Mouse (Mus musculus): ENCODE measurements around the gene Apln. TPM values are rescaled to one million over a fixed set of nuclear protein-coding genes. Genes with fewer than 3 reads are reported as not detected.

Gene Apln
- polyA plus RNA-seq, 1 experiment = not detected

DNA sequence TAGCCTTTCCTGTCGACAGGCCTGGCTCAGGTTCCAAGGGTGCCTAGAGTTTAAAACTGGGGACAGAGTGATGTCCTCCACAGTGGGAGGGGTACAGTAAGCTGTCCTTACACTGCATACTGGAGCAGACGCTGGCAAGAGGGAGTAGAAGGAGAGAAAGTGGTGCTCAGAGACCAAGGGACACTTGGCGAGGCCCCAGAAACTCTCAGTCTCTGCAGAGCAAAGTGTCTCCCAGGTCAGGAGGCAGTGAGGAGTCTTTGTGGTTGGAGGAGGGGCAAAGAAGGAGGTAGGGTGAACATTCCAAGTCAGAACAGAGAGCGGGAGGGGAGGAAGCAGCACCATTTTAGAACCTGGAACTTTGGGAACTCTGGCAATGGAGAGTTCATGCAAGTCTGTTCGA, 2.8 kb downstream of the Apln start:
- no peak overlapping the region for H3K4me3 ChIP-seq (ENCODE audit: insufficient read depth, low read depth, low read length)
- no peak for TF ChIP-seq CTCF (IDR thresholded peaks at IDR 0.05; ENCODE audit: insufficient read depth, low read depth, low read length)
- TF ChIP-seq POLR2A (IDR thresholded peaks at IDR 0.05; ENCODE audit: insufficient read depth, low read depth, low read length) = no peak
- no peak overlapping the region for H3K27ac ChIP-seq (ENCODE audit: insufficient read depth, low read depth, low read length)
- WGBS = 76% methylated on average over 5 of the region's 5 CpGs
- peaks cover 15% of the 10 kb centered on the region for H3K4me1 ChIP-seq (ENCODE audit: control insufficient read depth, insufficient read depth, low read length)

DNA sequence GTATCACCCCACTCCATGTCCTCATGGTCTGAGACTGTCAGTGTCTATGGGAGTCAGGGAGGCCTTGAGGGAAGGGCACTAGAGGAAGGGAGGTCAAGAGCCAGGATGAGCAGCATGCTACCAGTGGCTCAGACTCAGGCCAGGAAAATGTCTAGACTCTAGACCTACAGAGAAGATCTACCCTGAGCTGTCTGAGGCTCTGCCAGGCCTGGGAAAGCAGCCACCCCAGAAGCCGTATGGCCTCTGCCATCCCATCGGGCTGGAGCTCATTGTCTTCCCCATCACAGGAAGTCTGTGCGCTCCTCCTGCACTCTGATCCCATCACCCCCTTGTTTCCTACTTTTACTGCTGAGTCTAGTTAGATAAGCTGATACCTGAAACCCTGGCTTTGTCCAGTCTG, 4.1 kb downstream of the Apln start:
- no peak for TF ChIP-seq CTCF (IDR thresholded peaks at IDR 0.05; ENCODE audit: insufficient read depth, low read depth, low read length)
- no peak for TF ChIP-seq POLR2A (IDR thresholded peaks at IDR 0.05; ENCODE audit: insufficient read depth, low read depth, low read length)
- 77% methylated on average over 3 of the region's 3 CpGs for WGBS
- Histone ChIP-seq H3K4me1 (ENCODE audit: control insufficient read depth, insufficient read depth, low read length) (peaks cover 18% of the 10 kb centered on the region), H3K4me3 (ENCODE audit: insufficient read depth, low read depth, low read length) (no peak overlapping the region), H3K27ac (ENCODE audit: insufficient read depth, low read depth, low read length) (no peak overlapping the region)

DNA sequence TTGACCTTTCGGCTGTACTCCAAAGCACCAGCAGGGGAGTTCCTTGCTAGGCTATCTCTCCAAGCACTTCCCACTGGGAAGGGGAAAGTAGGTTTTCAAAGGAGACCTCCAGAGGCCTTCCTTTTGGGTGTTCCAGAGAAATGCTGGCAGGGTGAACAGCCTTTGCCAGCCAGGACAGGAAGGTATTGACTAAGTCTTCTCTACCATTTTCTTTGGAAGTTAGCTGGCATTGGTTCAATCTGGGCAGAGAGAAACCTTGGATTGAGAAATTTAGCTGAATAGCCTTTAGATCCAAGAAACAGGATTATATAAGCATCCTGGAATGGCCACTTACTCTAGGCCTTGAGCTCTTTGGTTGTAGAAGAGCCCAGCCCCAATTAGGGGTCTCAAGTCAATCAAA, 11.8 kb downstream of the Apln start:
- no peak for TF ChIP-seq POLR2A (IDR thresholded peaks at IDR 0.05; ENCODE audit: insufficient read depth, low read depth, low read length)
- no peak for TF ChIP-seq CTCF (IDR thresholded peaks at IDR 0.05; ENCODE audit: insufficient read depth, low read depth, low read length)
- peaks cover 9% of the 10 kb centered on the region for H3K4me1 ChIP-seq (ENCODE audit: control insufficient read depth, insufficient read depth, low read length)
- WGBS = 81% methylated on average over 1 of the region's 1 CpGs
- H3K4me3 ChIP-seq (ENCODE audit: insufficient read depth, low read depth, low read length) = no peak overlapping the region
- H3K27ac ChIP-seq (ENCODE audit: insufficient read depth, low read depth, low read length) = no peak overlapping the region

DNA sequence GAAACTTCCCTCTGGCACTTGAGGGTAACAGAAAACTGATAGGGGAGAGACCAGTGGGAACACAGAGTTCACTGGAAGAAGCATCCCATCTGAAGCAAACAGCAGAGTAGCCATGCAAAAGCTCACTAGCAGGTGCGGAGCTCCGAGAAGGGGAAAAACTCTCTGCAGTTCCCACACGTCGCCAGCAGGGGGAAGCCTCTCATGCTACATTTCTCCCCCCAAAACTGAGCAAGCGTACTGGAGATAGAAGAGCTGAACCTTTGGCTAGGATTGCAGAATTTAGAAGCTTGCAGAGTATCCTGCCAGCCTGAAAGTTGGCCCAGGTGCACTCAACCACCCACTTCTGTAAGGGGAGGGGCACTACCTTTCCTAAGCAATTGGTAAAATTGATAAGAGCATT, 14.7 kb downstream of the Apln start:
- TF ChIP-seq POLR2A (IDR thresholded peaks at IDR 0.05; ENCODE audit: insufficient read depth, low read depth, low read length) (no peak), CTCF (IDR thresholded peaks at IDR 0.05; ENCODE audit: insufficient read depth, low read depth, low read length) (peak; percentile 51)
- Histone ChIP-seq H3K27ac (ENCODE audit: insufficient read depth, low read depth, low read length) (no peak overlapping the region), H3K4me1 (ENCODE audit: control insufficient read depth, insufficient read depth, low read length) (peaks cover 6% of the 10 kb centered on the region; the same call in 1 of the 2 replicates), H3K4me3 (ENCODE audit: insufficient read depth, low read depth, low read length) (no peak overlapping the region)
- 11% methylated on average over 5 of the region's 5 CpGs for WGBS

DNA sequence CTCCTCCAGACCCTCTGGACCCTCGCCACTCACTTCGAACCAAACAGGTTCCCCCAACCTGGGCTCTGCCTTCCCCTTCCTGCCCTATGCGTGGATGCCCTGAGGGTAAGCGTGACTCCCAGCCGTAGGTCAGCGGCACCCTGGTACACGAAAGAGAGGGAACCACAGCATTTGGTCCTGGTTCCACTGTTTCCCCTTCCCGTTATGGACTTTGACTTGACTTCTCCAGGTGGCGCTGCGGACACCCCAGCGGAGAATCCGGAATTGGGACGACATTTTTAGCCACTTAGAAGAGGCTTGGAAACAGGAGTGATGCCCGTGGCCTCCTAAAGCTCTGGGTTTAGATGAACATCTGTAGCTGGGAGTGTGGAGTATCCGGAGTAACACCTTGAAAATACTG, 15.3 kb downstream of the Apln start:
- TF ChIP-seq POLR2A (IDR thresholded peaks at IDR 0.05; ENCODE audit: insufficient read depth, low read depth, low read length) = no peak
- no peak for TF ChIP-seq CTCF (IDR thresholded peaks at IDR 0.05; ENCODE audit: insufficient read depth, low read depth, low read length)
- Histone ChIP-seq H3K4me1 (ENCODE audit: control insufficient read depth, insufficient read depth, low read length) (peaks cover 6% of the 10 kb centered on the region; the same call in 1 of the 2 replicates), H3K4me3 (ENCODE audit: insufficient read depth, low read depth, low read length) (no peak overlapping the region), H3K27ac (ENCODE audit: insufficient read depth, low read depth, low read length) (no peak overlapping the region)
- 57% methylated on average over 15 of the region's 15 CpGs for WGBS

DNA sequence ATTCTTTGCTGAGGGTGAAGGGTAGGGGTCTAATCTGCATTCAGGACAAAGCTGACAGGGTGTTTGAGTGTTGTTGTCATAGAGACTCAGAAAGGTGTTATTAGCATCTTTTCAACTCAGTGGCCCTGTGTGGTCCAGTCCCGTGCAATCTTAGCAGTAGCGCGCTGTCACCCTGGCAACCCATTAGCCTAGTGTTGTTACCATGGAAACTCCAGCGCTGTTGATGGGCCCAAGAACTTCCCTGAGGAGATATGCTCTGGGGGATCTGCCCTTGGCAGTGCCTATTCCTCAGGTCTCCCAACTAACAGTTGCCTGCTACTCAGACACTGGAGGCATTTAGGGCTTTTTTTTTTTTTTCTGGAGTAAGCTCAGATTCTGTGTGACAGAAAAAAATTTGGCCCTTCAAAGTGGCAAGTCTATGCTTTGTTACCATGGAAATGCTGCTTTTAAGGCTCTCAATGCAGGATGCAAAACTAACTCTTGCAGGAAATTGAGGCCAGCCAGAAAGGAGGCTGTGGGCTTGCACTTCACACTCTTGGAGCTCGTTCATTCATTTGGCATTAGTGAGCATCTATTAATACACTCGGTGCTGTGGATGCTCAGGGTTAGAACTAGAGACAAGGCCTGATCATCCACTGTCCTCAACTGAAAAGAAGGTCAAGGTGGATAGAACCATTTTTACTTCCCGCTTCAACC, 17.6 kb downstream of the Apln start:
- Histone ChIP-seq H3K4me3 (ENCODE audit: insufficient read depth, low read depth, low read length) (no peak overlapping the region), H3K4me1 (ENCODE audit: control insufficient read depth, insufficient read depth, low read length) (peaks cover 6% of the 10 kb centered on the region; the same call in 1 of the 2 replicates), H3K27ac (ENCODE audit: insufficient read depth, low read depth, low read length) (no peak overlapping the region)
- WGBS = 40% methylated on average over 7 of the region's 7 CpGs
- no peak for TF ChIP-seq CTCF (IDR thresholded peaks at IDR 0.05; ENCODE audit: insufficient read depth, low read depth, low read length)
- TF ChIP-seq POLR2A (IDR thresholded peaks at IDR 0.05; ENCODE audit: insufficient read depth, low read depth, low read length) = no peak

DNA sequence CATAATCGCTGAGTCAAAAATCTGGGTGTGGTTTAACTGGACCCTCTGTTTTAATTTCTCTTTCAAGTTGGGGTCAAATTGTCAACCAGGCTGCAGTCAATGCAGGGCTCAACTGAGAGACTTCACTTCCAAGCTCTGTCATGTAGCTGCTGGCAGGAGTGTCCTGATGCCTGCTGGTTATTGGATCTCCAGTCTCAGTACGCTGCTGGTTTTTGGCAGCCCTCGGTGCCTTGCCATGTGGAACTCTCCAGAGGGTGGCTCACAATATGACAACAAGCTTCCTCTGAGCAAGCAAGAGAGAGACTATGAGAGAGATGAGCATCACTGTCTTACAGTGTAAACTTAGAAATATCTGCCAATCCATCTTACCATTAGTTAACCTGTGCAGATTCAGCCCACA, 23.0 kb downstream of the Apln start:
- H3K4me3 ChIP-seq (ENCODE audit: insufficient read depth, low read depth, low read length) = no peak overlapping the region
- no peak overlapping the region for H3K27ac ChIP-seq (ENCODE audit: insufficient read depth, low read depth, low read length)
- TF ChIP-seq POLR2A (IDR thresholded peaks at IDR 0.05; ENCODE audit: insufficient read depth, low read depth, low read length) = no peak
- no peak for TF ChIP-seq CTCF (IDR thresholded peaks at IDR 0.05; ENCODE audit: insufficient read depth, low read depth, low read length)
- H3K4me1 ChIP-seq (ENCODE audit: control insufficient read depth, insufficient read depth, low read length) = peaks cover 3% of the 10 kb centered on the region; the same call in 1 of the 2 replicates
- WGBS = 75% methylated on average over 3 of the region's 3 CpGs

DNA sequence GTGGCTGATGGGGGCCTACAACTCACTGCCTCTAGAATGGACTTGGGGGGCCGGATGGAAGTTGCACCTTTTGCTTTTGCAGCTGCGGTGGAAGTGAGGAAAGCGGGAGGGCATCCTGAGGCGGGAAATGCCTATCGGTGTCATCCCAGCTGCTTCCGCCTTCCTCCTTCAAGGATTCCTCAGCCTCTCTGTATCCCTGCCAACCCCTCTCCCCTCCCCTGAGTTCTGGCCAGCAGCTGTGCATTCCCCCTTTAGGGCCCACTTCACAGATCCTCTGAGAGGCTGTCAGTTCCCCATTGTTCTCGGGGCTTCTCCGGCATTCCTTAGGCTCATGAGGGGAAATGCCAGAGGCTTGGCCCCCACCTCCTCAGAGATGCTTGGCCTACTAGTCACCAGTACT, 28.6 kb downstream of the Apln start:
- WGBS = 65% methylated on average over 8 of the region's 8 CpGs
- no peak overlapping the region for H3K27ac ChIP-seq (ENCODE audit: insufficient read depth, low read depth, low read length)
- no peak for TF ChIP-seq CTCF (IDR thresholded peaks at IDR 0.05; ENCODE audit: insufficient read depth, low read depth, low read length)
- TF ChIP-seq POLR2A (IDR thresholded peaks at IDR 0.05; ENCODE audit: insufficient read depth, low read depth, low read length) = no peak

DNA sequence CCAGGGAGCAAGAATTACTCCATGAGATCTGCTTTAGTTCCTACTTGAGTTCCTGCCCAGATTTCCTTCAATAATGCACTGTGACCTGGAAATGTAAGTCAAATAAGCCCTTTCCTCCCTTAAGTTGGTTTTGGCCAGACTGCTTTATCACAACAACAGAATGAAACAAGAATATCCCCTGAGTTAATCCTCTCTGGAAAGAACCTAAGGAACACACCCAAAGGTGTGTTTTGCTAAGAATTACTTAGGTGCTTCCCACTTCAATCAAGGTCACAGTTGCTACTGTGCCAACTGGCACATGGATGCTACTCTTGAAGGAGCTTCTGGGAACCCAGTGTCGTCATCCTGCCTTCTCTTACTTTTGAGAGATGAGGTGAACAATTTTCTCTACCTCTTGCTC, 29.9 kb downstream of the Apln start:
- TF ChIP-seq POLR2A (IDR thresholded peaks at IDR 0.05; ENCODE audit: insufficient read depth, low read depth, low read length) (no peak), CTCF (IDR thresholded peaks at IDR 0.05; ENCODE audit: insufficient read depth, low read depth, low read length) (no peak)
- Histone ChIP-seq H3K4me3 (ENCODE audit: insufficient read depth, low read depth, low read length) (no peak overlapping the region), H3K4me1 (ENCODE audit: control insufficient read depth, insufficient read depth, low read length) (no peaks in the 10 kb centered on the region), H3K27ac (ENCODE audit: insufficient read depth, low read depth, low read length) (no peak overlapping the region)
- 87% methylated on average over 1 of the region's 1 CpGs for whole genome bisulfite sequencing

More for the DNA sequence above, 28.6 kb downstream of the Apln start:
- Histone ChIP-seq H3K4me1 (ENCODE audit: control insufficient read depth, insufficient read depth, low read length) (no peaks in the 10 kb centered on the region), H3K4me3 (ENCODE audit: insufficient read depth, low read depth, low read length) (no peak overlapping the region)

Data from olfactory bulb, adult 2 months (tissue).